Mouse (Mus musculus): Measurements from ENCODE around the gene S100a10. TPM values are rescaled to one million over a fixed set of nuclear protein-coding genes. Genes with fewer than 3 reads are reported as not detected.
"Not testable (repeated sequence)": the region's sequence is repeated elsewhere in the genome, so short reads cannot be mapped to it uniquely, and the experiment has no call there.

The S100a10 gene
- polyA plus RNA-seq, 1 experiment, result 373 TPM

- H3K4me1 ChIP-seq (ENCODE audit: control insufficient read depth, insufficient read depth, low read length), result peaks cover 9% of the 10 kb centered on the region
- TF ChIP-seq CTCF (IDR thresholded peaks at IDR 0.05; ENCODE audit: borderline replicate concordance, insufficient read depth, low read length) (peak; percentile 46; the same call in 1 of the 2 replicates), POLR2A (IDR thresholded peaks at IDR 0.05; ENCODE audit: low read depth, low read length) (no peak)
- H3K27ac ChIP-seq (ENCODE audit: insufficient read depth, low read length), result no peak overlapping the region
- no peak overlapping the region for H3K4me3 ChIP-seq (ENCODE audit: insufficient read depth, low read length)
Observed at GRCm38 (mm10) chr3:93593512-93593911, 38.6 kb downstream of the S100a10 start.

GRCm38 (mm10) chr3:93596632-93597031 lies 41.8 kb downstream of the S100a10 start:
- peaks cover 9% of the 10 kb centered on the region for H3K4me1 ChIP-seq (ENCODE audit: control insufficient read depth, insufficient read depth, low read length)
- no peak overlapping the region for H3K4me3 ChIP-seq (ENCODE audit: insufficient read depth, low read length)
- H3K27ac ChIP-seq (ENCODE audit: insufficient read depth, low read length), result peak overlapping the region; percentile 76
- TF ChIP-seq CTCF (IDR thresholded peaks at IDR 0.05; ENCODE audit: borderline replicate concordance, insufficient read depth, low read length) (no peak), POLR2A (IDR thresholded peaks at IDR 0.05; ENCODE audit: low read depth, low read length) (no peak)

GRCm38 (mm10) chr3:93597221-93597913 lies 42.5 kb downstream of the S100a10 start:
- H3K27ac ChIP-seq (ENCODE audit: insufficient read depth, low read length), result no peak overlapping the region
- H3K4me1 ChIP-seq (ENCODE audit: control insufficient read depth, insufficient read depth, low read length), result peaks cover 9% of the 10 kb centered on the region
- TF ChIP-seq CTCF (IDR thresholded peaks at IDR 0.05; ENCODE audit: borderline replicate concordance, insufficient read depth, low read length) (no peak), POLR2A (IDR thresholded peaks at IDR 0.05; ENCODE audit: low read depth, low read length) (no peak)

GRCm38 (mm10) chr3:93597970-93598369 lies 43.1 kb downstream of the S100a10 start:
- Histone ChIP-seq H3K4me3 (ENCODE audit: insufficient read depth, low read length) (no peak overlapping the region), H3K27ac (ENCODE audit: insufficient read depth, low read length) (no peak overlapping the region), H3K4me1 (ENCODE audit: control insufficient read depth, insufficient read depth, low read length) (peaks cover 9% of the 10 kb centered on the region)
- TF ChIP-seq CTCF (IDR thresholded peaks at IDR 0.05; ENCODE audit: borderline replicate concordance, insufficient read depth, low read length) (no peak), POLR2A (IDR thresholded peaks at IDR 0.05; ENCODE audit: low read depth, low read length) (no peak)

More at GRCm38 (mm10) chr3:93597221-93597913, 42.5 kb downstream of the S100a10 start:
- no peak overlapping the region for H3K4me3 ChIP-seq (ENCODE audit: insufficient read depth, low read length)

- TF ChIP-seq POLR2A (IDR thresholded peaks at IDR 0.05; ENCODE audit: low read depth, low read length), result no peak
- no peak for TF ChIP-seq CTCF (IDR thresholded peaks at IDR 0.05; ENCODE audit: borderline replicate concordance, insufficient read depth, low read length)
- no peak overlapping the region for H3K4me3 ChIP-seq (ENCODE audit: insufficient read depth, low read length)
- peaks cover 9% of the 10 kb centered on the region for H3K4me1 ChIP-seq (ENCODE audit: control insufficient read depth, insufficient read depth, low read length)
- no peak overlapping the region for H3K27ac ChIP-seq (ENCODE audit: insufficient read depth, low read length)
Observed at GRCm38 (mm10) chr3:93600206-93600605, 45.3 kb downstream of the S100a10 start.

- TF ChIP-seq POLR2A (IDR thresholded peaks at IDR 0.05; ENCODE audit: low read depth, low read length) (no peak), CTCF (IDR thresholded peaks at IDR 0.05; ENCODE audit: borderline replicate concordance, insufficient read depth, low read length) (no peak)
- Histone ChIP-seq H3K4me1 (ENCODE audit: control insufficient read depth, insufficient read depth, low read length) (peaks cover 6% of the 10 kb centered on the region; the same call in 1 of the 2 replicates), H3K27ac (ENCODE audit: insufficient read depth, low read length) (no peak overlapping the region), H3K4me3 (ENCODE audit: insufficient read depth, low read length) (no peak overlapping the region)
Observed at GRCm38 (mm10) chr3:93601903-93602302, 47.0 kb downstream of the S100a10 start.

- H3K27ac ChIP-seq (ENCODE audit: insufficient read depth, low read length); H3K4me1 ChIP-seq (ENCODE audit: control insufficient read depth, insufficient read depth, low read length); H3K4me3 ChIP-seq (ENCODE audit: insufficient read depth, low read length): not testable (repeated sequence)
- TF ChIP-seq CTCF (IDR thresholded peaks at IDR 0.05; ENCODE audit: borderline replicate concordance, insufficient read depth, low read length), result peak; percentile 54
Observed at GRCm38 (mm10) chr3:93608970-93609369, 54.1 kb downstream of the S100a10 start.

Other genes with a start within 250 kb of the S100a10 start
- not detected in 2 replicates for gene Hrnr, start 235.3 kb upstream of the S100a10 start, polyA plus RNA-seq (2011; ENCODE audit: insufficient read length, low read depth, missing spikeins)
- not detected in 2 replicates for gene Rptn, start 161.4 kb upstream of the S100a10 start, polyA plus RNA-seq (2011; ENCODE audit: insufficient read length, low read depth, missing spikeins)
- gene Tchh, start 112.8 kb upstream of the S100a10 start, polyA plus RNA-seq (2011; ENCODE audit: insufficient read length, low read depth, missing spikeins), result 0.17 and 0.32 TPM in 2 replicates
- not detected in 2 replicates for gene Tchhl1, start 86.3 kb upstream of the S100a10 start, polyA plus RNA-seq (2011; ENCODE audit: insufficient read length, low read depth, missing spikeins)
- 1,573 and 1,846 TPM in 2 replicates for gene S100a11, start 34.6 kb upstream of the S100a10 start, polyA plus RNA-seq (2011; ENCODE audit: insufficient read length, low read depth, missing spikeins)
- gene Tdpoz2, start 97.6 kb downstream of the S100a10 start, polyA plus RNA-seq (2011; ENCODE audit: insufficient read length, low read depth, missing spikeins), result not detected in 2 replicates
- gene Tdpoz1, start 121.2 kb downstream of the S100a10 start, polyA plus RNA-seq (2011; ENCODE audit: insufficient read length, low read depth, missing spikeins), result not detected in 2 replicates
- not detected in 2 replicates for gene Gm37596, start 138.0 kb downstream of the S100a10 start, polyA plus RNA-seq (2011; ENCODE audit: insufficient read length, low read depth, missing spikeins)
- gene Gm5773, start 217.9 kb downstream of the S100a10 start, polyA plus RNA-seq (2011; ENCODE audit: insufficient read length, low read depth, missing spikeins), result not detected in 2 replicates
- not detected in 2 replicates for gene Tdpoz4, start 241.3 kb downstream of the S100a10 start, polyA plus RNA-seq (2011; ENCODE audit: insufficient read length, low read depth, missing spikeins)